Mouse (Mus musculus) layer of hippocampus, adult 8-10 months (tissue): ENCODE measurements around the gene Btk. TPM values are rescaled to one million over a fixed set of nuclear protein-coding genes. Genes with fewer than 3 reads are reported as not detected.

Experiments used
- total RNA-seq, 4 experiments: library from RNA; stranded (reverse); gene quantifications; 2 replicates each; pipeline ENCODE4 v1.2.4; 2022

Gene Btk
- total RNA-seq, 4 experiments from 2014 or later, result 0.71 to 4.0 (median 2.8) TPM

Other genes with a start within 250 kb of the Btk start
- gene Drp2, start 179.0 kb downstream of the Btk start, total RNA-seq, result 10 to 100 TPM; 30.2 to 48.0 (median 41.8) TPM
- gene Taf7l, start 107.1 kb downstream of the Btk start, total RNA-seq, result under 1 TPM in 1 of 4 experiments, not detected in 3; 0.29 TPM
- 10 to 100 TPM; 13.6 to 18.8 (median 15.8) TPM for gene Timm8a1, start 41.7 kb downstream of the Btk start, total RNA-seq
- 100 to 1,000 TPM in 3 of 4 experiments, 10 to 100 TPM in 1; 97.1 to 183 (median 148) TPM for gene Rpl36a, start 2.1 kb upstream of the Btk start, total RNA-seq
- 10 to 100 TPM in 2 of 4 experiments, 1 to 10 TPM in 2; 8.5 to 12.2 (median 10.2) TPM for gene Gla, start 17.6 kb upstream of the Btk start, total RNA-seq
- gene Hnrnph2, start 17.6 kb upstream of the Btk start, total RNA-seq, result 100 to 1,000 TPM; 149 to 162 (median 155) TPM
- gene Armcx4, start 102.9 kb upstream of the Btk start, total RNA-seq, result 10 to 100 TPM; 33.6 to 37.1 (median 35.0) TPM
- 10 to 100 TPM; 51.9 to 67.4 (median 63.3) TPM for gene Armcx1, start 134.4 kb upstream of the Btk start, total RNA-seq
- gene Armcx6, start 167.8 kb upstream of the Btk start, total RNA-seq, result 10 to 100 TPM in 1 of 4 experiments, 1 to 10 TPM in 3; 8.6 to 10.0 (median 9.0) TPM
- 10 to 100 TPM; 69.7 to 84.0 (median 78.9) TPM for gene Armcx3, start 173.0 kb upstream of the Btk start, total RNA-seq
- gene Armcx2, start 225.7 kb upstream of the Btk start, total RNA-seq, result 10 to 100 TPM; 84.4 to 94.6 (median 89.2) TPM